In genomic region chr10:30778240-30778639, GRCm38 (mm10) we compare ENCODE assay signal across 8 mouse cellular contexts. TPM values are rescaled to one million over a fixed set of nuclear protein-coding genes. Genes with fewer than 3 reads are reported as not detected.
A peak's percentile ranks its signal among the peaks of the same experiment; 100 is the strongest.
DNase-seq lines count a peak whose midpoint lies in the region; ATAC-seq lines count a peak whose summit lies in the region.

No protein-coding gene starts in this region.

- peak; percentile 43 for DNase-seq in R1 (ENCODE audit: low read depth, low spot score)
- DNase-seq in cerebellum, postnatal 14 days: peak; percentile 70 to 84
- no peak for DNase-seq in c-Kit-positive CD71-positive TER-119-positive erythroid progenitor cells, embryonic 14.5 days (ENCODE audit: low spot score)
- no peak for DNase-seq in urinary bladder, adult 2 months (ENCODE audit: low spot score)
- DNase-seq in frontal cortex, postnatal 14 days (ENCODE audit: low spot score in 2 of 2): no peak

- H3K27me3 ChIP-seq in hindbrain, embryonic 16.5 days (replicated peaks; ENCODE audit: control insufficient read depth, insufficient read depth, low read length): no peaks in the 10 kb centered on the region
- H3K27me3 ChIP-seq in hindbrain, embryonic 12.5 days: no peaks in the 10 kb centered on the region

- no peaks in the 10 kb centered on the region for H3K9me3 ChIP-seq in hindbrain, embryonic 16.5 days (ENCODE audit: control insufficient read depth, low read length)
- no peaks in the 10 kb centered on the region for H3K9me3 ChIP-seq in hindbrain, embryonic 12.5 days (replicated peaks)

- H3K9ac ChIP-seq in hindbrain, embryonic 16.5 days (ENCODE audit: low read depth, low read length): no peak overlapping the region
- H3K9ac ChIP-seq in hindbrain, embryonic 12.5 days: no peak overlapping the region

- ATAC-seq in hindbrain, embryonic 16.5 days: peak; percentile 60
- ATAC-seq in hindbrain, embryonic 12.5 days (ENCODE audit: low FRiP score): no peak
- peak; percentile 36 to 49; a peak in 3 of 4 replicates for ATAC-seq in hematopoietic stem cell, adult 5-6 weeks (replicated peaks in 1 of 2; ENCODE audit: insufficient read depth in 1 of 2, low FRiP score in 2 of 2, low TSS enrichment in 1 of 2, low read depth in 1 of 2, poor library complexity in 2 of 2, severe bottlenecking in 2 of 2)

- no peaks in the 10 kb centered on the region; the same call in 1 of the 2 replicates for H3K4me1 ChIP-seq in hindbrain, embryonic 16.5 days (ENCODE audit: control insufficient read depth, insufficient read depth, low read depth, low read length)
- 0 out of 2 replicates have a peak, but pooled peaks cover 2% of the 10 kb centered on the region for H3K4me1 ChIP-seq in hindbrain, embryonic 12.5 days

- 66% methylated on average over 3 of the region's 3 CpGs for WGBS in hindbrain, embryonic 16.5 days
- WGBS in hindbrain, embryonic 12.5 days: 75% methylated on average over 3 of the region's 3 CpGs

- no peak overlapping the region for H3K27ac ChIP-seq in hindbrain, embryonic 16.5 days (ENCODE audit: low read depth, low read length)
- H3K27ac ChIP-seq in hindbrain, embryonic 12.5 days: no peak overlapping the region

- no peak overlapping the region for H3K4me2 ChIP-seq in hindbrain, embryonic 16.5 days (ENCODE audit: low read length)
- no peak overlapping the region for H3K4me2 ChIP-seq in hindbrain, embryonic 12.5 days (replicated peaks)

- H3K36me3 ChIP-seq in hindbrain, embryonic 16.5 days (ENCODE audit: control insufficient read depth, insufficient read depth, low read length): no peaks in the 10 kb centered on the region
- H3K36me3 ChIP-seq in hindbrain, embryonic 12.5 days: no peaks in the 10 kb centered on the region

- no peak overlapping the region for H3K4me3 ChIP-seq in hindbrain, embryonic 16.5 days (ENCODE audit: low read length)
- no peak overlapping the region for H3K4me3 ChIP-seq in hindbrain, embryonic 12.5 days

RNA-seq across cellular contexts. Expression of gene Ncoa7, which starts 24.9 kb away (rescaled TPM):
- 25.6 and 26.1 TPM in 2 replicates for polyA plus RNA-seq in hindbrain, embryonic 16.5 days (2015; fragmentation: Nextera tagmentation; extraction: Ambion mirVana)
- polyA plus RNA-seq in hindbrain, embryonic 12.5 days (2016; fragmentation: Nextera tagmentation; extraction: Ambion mirVana): 8.6 and 11.3 TPM in 2 replicates
- total RNA-seq in hematopoietic stem cell, adult 5-6 weeks (2017): 48.2 and 67.9 TPM in 2 replicates
- polyA plus RNA-seq in urinary bladder, adult 2 months (2012; rRNA removed): 17.8 and 19.1 TPM in 2 replicates

Comparison
In these comparisons a context has a peak if more than half of its experiments do, and no peak if none do; other contexts are left out.
1. DNase-seq: peak in R1 (single experiment) and cerebellum, postnatal 14 days (2 of 2); none in c-Kit-positive CD71-positive TER-119-positive erythroid progenitor cells, embryonic 14.5 days (single experiment), urinary bladder, adult 2 months (single experiment) and frontal cortex, postnatal 14 days (0 of 2).